Mouse (Mus musculus): Measurements from ENCODE around the gene Ugt2b1.
"Not testable (repeated sequence)": the region's sequence is repeated elsewhere in the genome, so short reads cannot be mapped to it uniquely, and the experiment has no call there.

Ugt2b1 gene

DNA sequence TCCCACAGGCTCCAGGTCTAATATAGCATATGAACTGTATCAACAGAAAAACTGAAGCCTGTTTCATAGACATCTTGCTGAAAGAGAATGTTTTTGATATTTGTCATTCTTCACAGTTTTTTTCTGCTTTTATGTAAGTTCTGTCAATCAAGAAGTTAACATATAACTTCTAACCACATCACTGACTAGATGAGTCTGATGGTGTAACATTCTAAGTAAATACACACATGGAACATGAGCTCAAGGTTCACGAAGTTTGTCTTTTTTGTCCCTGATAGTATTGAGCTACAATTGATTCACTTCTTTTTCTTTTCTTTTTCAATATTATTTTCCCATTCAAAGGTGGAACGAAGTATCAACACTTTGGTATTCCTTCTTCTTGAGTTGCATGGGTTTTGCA is at the start of gene Ugt2b1:
Gene Ugt2b1, minus strand, starts transcription at position 105 of the 400 bp plus-strand sequence.
- DNase-seq (ENCODE audit: low spot score), result no peak

DNA sequence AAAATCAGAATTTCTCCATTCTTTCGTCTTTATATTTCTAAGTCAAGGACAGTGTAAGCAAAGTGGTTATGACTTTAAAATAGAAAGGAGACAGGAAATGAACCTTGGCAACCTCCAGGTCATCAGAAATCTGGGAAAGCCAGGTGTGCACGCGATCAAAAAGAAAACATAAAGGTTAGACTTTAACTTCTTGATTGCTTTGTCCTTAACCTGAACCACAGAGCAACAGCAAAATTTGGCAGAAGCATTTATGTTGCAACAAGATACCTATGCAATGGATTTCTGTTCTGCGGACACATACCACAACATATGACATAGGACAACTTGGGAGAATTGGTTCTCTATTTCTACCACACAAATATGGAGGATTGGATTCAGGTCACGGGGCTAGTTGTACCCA is 40.9 kb upstream of the Ugt2b1 start:
- DNase-seq (ENCODE audit: low spot score), result not testable (repeated sequence)

DNA sequence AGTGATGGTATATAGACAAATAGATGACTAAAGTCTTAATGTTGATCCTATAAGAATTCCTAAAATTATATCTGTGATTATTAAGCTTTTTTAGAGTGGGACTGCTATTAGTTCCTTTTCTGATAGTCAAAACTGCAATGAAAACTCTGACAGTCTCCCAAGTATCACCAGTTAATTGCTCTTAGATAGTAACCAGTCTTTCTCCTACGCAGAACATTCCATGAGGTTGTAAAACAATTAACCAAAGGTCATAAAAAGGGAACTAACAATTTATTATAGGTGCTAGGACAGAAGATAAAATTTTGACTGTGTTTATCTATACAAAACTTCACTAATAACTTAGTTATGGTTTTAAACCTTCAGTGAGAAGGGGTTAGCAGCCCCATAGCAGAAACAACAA is 36.5 kb upstream of the Ugt2b1 start:
- DNase-seq (ENCODE audit: low spot score), result not testable (repeated sequence)

DNA sequence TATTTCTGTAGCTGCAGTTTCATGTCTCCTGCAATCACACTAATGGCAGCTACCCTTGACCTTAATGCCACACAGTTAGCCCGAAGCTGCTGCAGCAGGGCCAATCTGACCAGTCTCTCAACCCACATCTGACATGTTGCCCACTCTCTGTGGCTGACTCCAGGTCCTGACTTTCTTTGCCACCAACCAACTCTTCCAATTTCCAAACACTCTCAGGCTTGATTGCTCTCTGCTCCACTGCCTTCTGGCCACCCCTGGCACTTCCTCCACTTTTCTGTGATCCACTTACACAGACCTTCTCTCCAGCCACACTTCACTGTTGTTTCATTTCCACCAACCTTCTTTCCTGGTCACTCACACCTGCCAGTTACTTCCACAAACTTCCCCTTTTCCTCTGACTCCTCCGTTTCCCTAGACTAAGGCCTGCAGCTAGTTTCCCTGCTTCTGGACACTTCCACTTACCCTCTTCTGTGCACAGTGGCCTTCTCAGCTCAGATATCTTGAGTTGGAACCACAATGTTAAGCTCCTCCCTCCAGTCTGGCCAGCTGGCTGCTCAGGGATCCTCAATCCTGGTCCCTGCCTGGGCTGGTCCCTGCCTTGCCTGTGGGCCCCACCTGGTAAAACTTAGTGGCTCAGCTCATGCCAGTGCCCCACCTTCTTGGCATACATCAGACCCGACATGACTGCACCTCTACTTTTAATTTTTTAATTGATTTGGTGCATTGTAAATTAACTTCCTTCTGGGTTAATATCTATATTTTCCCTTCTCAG is 35.4 kb upstream of the Ugt2b1 start:
- no peak for DNase-seq (ENCODE audit: low spot score)

DNA sequence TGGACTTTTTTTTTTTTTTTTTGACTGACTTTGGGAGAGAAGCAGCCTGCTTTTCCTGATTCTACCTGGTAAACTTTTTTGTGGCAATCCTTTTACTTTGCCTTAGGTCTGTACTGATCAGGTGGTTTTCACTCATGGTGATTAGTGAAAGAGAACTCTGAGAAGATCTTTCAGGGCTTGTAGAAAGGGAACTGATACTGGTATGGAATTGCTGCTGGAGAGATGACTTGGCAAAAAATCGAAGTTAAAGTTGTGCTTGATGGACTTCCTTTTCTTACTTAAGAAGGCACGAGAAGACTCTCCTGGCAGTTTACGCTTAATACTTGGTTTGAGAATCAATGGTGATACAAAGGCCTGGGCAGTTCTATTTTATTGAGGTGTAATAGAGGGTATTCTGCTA is 34.2 kb upstream of the Ugt2b1 start:
- DNase-seq (ENCODE audit: low spot score), result no peak

DNA sequence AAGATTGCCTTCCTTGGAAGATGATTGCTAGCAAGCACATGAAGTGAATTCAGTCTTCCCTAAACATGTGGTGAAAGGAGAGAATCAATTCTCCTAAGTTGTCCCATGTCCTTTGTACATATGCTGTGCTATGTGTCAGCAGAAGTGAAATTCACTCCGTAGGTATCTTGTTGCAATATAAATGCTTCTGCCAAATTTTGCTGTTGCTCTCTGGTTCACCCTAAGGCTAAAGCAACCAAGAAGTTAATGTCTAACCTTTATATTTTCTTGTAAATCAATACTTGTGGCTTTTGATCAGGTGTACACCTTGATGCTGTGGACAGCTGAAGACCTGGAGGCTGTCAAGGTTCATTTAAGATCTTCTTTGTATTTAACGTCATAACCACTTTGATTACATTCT is 15.8 kb upstream of the Ugt2b1 start:
- no peak for DNase-seq (ENCODE audit: low spot score)

DNA sequence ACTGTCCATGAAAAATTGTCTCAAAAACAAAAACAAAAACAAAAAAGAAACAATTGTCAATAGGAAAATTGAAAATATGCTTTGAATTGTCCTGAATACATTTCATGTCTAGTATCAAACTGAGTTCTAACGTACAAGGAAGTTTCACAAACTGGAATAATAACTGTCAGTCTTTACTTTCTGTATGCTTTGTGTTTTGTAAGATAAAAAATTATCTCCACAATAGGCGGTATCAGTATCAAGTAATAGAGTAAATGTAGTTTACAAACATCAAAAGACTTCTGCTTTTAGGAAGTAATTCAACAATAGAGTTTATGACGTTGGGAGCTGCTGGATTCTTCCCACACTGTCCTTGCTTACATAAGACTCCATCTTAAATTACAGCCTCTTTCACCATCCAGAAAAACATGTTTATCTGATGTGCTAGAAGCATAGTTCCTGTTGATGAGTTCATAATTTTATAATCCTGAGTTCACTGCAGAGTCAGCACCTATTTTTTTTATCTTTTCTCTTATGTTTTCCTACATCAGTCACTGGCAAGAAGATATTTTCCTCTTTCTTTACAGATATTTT is 5.6 kb downstream of the Ugt2b1 start:
- DNase-seq (ENCODE audit: low spot score), result no peak

DNA sequence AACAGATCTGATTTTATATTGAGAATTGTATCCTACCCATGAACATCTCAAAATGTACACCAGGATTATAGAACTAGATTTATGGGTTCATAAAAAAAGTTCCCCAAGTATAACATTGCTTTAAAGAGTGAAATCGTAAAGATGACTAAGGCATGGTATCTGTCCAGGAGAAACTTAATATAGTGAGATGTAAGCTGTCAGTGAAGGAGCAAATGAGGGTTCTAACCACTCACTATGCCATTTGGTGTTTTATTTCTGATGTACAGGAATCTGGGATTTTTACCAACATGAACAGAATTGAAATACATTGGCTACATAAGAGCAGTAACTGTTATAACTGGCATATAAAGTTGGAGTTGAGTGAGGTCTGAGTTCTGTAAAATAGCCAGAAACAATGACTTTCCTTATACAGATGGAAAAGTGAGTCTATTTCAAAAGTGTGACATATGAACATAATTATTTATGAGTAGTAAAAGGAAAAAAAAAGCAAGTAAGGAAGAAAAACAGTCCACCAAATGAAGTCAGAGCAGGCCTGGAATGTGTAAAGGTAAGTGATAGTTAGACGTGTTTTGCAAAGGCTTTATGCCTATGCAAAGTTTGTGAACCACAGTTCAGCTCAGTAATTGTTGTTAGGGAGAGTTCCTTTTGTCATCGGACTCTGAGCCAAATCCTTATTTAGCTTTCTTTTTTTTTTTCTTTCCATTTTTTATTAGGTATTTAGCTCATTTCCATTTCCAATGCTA is 14.8 kb downstream of the Ugt2b1 start:
- no peak for DNase-seq (ENCODE audit: low spot score)

DNA sequence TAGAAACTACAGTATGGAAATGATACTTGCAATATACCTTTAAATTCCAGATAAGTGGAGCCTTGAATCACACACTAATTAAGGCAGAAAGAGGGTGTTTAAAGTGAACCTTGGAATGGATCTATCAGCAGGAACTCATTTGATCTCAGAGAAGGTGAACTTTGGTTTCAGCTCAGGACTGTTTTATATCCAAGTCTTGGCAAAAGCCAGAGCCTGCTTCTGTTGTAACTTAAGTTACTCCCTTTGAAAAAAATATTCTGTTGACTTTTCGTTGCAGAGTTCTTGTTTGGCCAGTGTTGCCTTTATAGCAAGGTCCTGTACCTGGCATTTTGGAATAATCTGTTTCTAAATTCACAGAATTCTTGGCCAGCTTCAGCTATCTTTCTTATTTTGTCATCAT is 15.6 kb downstream of the Ugt2b1 start:
- DNase-seq (ENCODE audit: low spot score), result no peak

DNA sequence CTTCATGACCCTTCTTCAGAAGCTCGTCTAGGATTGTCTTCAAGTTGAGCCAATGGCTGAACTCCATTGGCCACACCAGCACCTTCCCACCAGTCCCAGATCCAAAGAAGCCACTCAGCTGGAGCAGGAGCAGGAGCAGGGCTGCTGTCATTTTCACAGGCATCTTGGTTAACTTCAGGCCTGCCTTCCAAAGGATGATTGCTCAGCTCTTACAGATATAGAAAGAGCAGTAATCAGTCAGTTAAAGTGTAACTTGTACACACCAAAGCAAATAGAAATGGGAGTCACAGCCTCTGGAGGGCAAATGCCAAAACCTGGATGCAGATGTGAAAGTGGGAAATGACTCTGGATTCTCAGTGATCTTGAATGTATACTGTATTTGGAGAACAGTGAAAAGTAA is 19.6 kb downstream of the Ugt2b1 start, which contains the start of gene Ugt2b34:
Gene Ugt2b34, minus strand, starts transcription at position 180 of the 400 bp plus-strand sequence.
- DNase-seq (ENCODE audit: low spot score), result no peak

DNA sequence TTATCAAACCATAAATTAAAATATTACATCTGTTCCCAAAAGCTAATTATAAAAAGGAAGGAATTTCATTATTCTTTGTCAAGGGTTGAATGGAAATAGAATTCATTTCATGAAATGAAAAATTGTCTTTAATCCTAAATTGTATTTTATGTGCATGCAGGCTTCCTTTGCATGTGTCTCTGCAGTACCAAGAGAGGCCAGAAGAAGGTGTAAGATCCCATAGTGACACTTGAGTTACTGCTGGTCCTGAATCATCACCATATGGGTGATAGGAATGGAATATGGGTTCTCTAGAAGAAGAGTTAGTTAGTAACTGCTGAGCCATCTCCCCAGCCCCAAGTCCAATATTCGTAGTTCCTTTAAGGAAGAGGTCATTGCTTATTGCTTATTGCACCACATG is 36.4 kb downstream of the Ugt2b1 start:
- DNase-seq (ENCODE audit: low spot score), result no peak

DNA sequence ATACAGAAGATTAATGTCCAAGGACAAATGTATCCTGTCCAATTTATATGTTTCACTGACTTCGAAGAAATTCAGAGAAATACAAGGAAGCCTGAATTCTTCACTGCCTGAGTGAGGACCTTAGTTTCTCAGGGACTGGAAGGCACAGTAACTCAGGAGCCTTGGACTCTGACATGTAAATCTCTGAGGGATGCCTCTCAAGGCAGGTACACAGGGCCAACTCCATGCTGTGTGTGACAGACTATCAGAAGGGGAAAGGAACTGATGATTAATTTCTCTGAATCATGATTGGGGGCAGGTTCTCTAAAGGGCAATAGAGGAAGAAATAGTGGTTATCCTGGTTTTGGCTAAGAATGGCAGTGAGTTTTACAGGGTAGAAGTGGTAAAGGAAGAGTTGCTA is 37.9 kb downstream of the Ugt2b1 start:
- DNase-seq (ENCODE audit: low spot score), result no peak

DNA sequence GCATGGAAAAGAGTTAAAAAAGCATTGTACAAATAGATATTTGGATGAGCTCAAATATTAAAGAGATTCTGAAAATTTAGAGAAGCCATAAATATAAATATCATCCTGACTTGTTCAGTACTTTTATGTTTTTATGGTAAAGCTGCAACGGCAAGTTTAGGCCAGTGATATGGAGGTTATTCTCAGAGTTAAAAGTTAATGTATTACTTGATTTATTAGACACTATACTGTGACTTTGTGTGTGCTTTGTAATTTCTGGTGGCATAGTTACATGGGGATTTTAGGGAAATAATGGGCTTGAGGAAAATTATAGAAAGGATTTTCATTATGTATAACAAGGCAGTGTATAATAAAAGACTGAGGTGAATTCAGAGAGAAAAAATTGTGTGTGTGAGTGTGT is 39.2 kb downstream of the Ugt2b1 start:
- no peak for DNase-seq (ENCODE audit: low spot score)

DNA sequence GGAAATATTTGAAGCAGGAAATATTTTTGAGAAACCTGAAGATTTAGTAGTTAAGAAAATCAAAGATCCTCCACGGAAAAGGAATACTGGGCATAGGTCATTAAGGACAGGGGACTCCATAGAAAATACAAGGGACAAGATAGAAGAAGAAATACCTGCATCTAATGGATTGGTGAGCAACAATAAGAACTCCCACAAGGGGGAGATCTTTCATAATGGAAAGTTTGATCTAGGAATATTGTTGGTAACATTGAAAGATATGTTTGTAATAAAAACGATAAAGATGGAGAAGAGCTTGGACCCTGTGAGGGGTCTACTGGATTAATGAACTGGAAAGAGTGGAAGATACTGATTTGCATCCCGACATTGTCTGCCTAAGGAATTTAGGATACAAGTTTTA is 39.7 kb downstream of the Ugt2b1 start:
- no peak for DNase-seq (ENCODE audit: low spot score)

DNA sequence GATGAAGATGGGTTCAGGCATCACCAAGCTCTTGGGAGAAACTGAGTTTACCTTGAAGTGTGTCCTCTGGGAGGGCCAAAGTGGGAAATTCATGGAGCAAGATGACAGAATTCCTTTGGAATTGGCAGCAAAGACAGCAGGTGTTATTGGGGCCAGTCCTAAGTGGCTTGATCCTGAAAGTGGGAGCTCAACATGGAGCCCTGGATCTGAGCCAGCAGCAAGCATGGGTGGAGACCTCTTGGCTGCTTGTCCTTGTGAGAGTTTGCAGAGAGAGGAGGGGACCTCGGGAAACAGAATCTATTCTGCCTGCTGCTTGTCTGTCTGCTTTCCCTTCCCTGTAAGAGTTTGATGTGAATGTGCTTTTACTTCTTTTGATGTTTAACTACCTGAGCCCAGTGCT is 54.5 kb downstream of the Ugt2b1 start:
- DNase-seq (ENCODE audit: low spot score), result no peak
